Mouse (Mus musculus): ENCODE data around the gene Sept6. TPM values are rescaled to one million over a fixed set of nuclear protein-coding genes. Genes with fewer than 3 reads are reported as not detected.

The Sept6 gene
- polyA plus RNA-seq, 1 experiment: 18.5 TPM

GRCm38 (mm10) chrX:36921346-36921745 lies 70.2 kb downstream of the Sept6 start:
- no peaks in the 10 kb centered on the region for H3K4me1 ChIP-seq (ENCODE audit: control insufficient read depth, insufficient read depth, low read length)
- no peaks in the 10 kb centered on the region for H3K27me3 ChIP-seq (ENCODE audit: control insufficient read depth, insufficient read depth, low read length, poor library complexity, severe bottlenecking)
- no peaks in the 10 kb centered on the region for H3K9me3 ChIP-seq (replicated peaks; ENCODE audit: control insufficient read depth, insufficient read depth, low read length, poor library complexity, severe bottlenecking)
- H3K9ac ChIP-seq (ENCODE audit: low read depth, poor library complexity, severe bottlenecking): no peak overlapping the region
- TF ChIP-seq EP300 (IDR thresholded peaks at IDR 0.05; ENCODE audit: insufficient read depth, low read depth, low read length) (no peak), CTCF (IDR thresholded peaks at IDR 0.05; ENCODE audit: low read depth, low read length) (no peak), POLR2A (IDR thresholded peaks at IDR 0.05; ENCODE audit: insufficient read depth, low read length) (no peak)
- no peak overlapping the region for H3K27ac ChIP-seq (ENCODE audit: insufficient read depth, low read length)
- no peaks in the 10 kb centered on the region for H3K36me3 ChIP-seq (ENCODE audit: control insufficient read depth, insufficient read depth, low read length, poor library complexity, severe bottlenecking)
- no peak overlapping the region for H3K4me3 ChIP-seq (ENCODE audit: low read depth, low read length)

GRCm38 (mm10) chrX:36917749-36918148 lies 73.8 kb downstream of the Sept6 start:
- no peak overlapping the region for H3K4me3 ChIP-seq (ENCODE audit: low read depth, low read length)
- H3K9me3 ChIP-seq (replicated peaks; ENCODE audit: control insufficient read depth, insufficient read depth, low read length, poor library complexity, severe bottlenecking): no peaks in the 10 kb centered on the region
- H3K9ac ChIP-seq (ENCODE audit: low read depth, poor library complexity, severe bottlenecking): no peak overlapping the region
- no peaks in the 10 kb centered on the region for H3K27me3 ChIP-seq (ENCODE audit: control insufficient read depth, insufficient read depth, low read length, poor library complexity, severe bottlenecking)
- no peak for TF ChIP-seq EP300 (IDR thresholded peaks at IDR 0.05; ENCODE audit: insufficient read depth, low read depth, low read length)
- TF ChIP-seq CTCF (IDR thresholded peaks at IDR 0.05; ENCODE audit: low read depth, low read length): no peak
- TF ChIP-seq POLR2A (IDR thresholded peaks at IDR 0.05; ENCODE audit: insufficient read depth, low read length): no peak
- no peaks in the 10 kb centered on the region for H3K4me1 ChIP-seq (ENCODE audit: control insufficient read depth, insufficient read depth, low read length)
- no peak overlapping the region for H3K27ac ChIP-seq (ENCODE audit: insufficient read depth, low read length)
- no peaks in the 10 kb centered on the region for H3K36me3 ChIP-seq (ENCODE audit: control insufficient read depth, insufficient read depth, low read length, poor library complexity, severe bottlenecking)

GRCm38 (mm10) chrX:36911343-36911742 lies 80.3 kb downstream of the Sept6 start:
- H3K4me3 ChIP-seq (ENCODE audit: low read depth, low read length): no peak overlapping the region
- no peaks in the 10 kb centered on the region for H3K27me3 ChIP-seq (ENCODE audit: control insufficient read depth, insufficient read depth, low read length, poor library complexity, severe bottlenecking)
- H3K9ac ChIP-seq (ENCODE audit: low read depth, poor library complexity, severe bottlenecking): no peak overlapping the region
- H3K4me1 ChIP-seq (ENCODE audit: control insufficient read depth, insufficient read depth, low read length): no peaks in the 10 kb centered on the region
- no peak for TF ChIP-seq CTCF (IDR thresholded peaks at IDR 0.05; ENCODE audit: low read depth, low read length)
- no peak for TF ChIP-seq POLR2A (IDR thresholded peaks at IDR 0.05; ENCODE audit: insufficient read depth, low read length)
- no peak for TF ChIP-seq EP300 (IDR thresholded peaks at IDR 0.05; ENCODE audit: insufficient read depth, low read depth, low read length)
- H3K27ac ChIP-seq (ENCODE audit: insufficient read depth, low read length): no peak overlapping the region
- H3K9me3 ChIP-seq (replicated peaks; ENCODE audit: control insufficient read depth, insufficient read depth, low read length, poor library complexity, severe bottlenecking): no peaks in the 10 kb centered on the region
- H3K36me3 ChIP-seq (ENCODE audit: control insufficient read depth, insufficient read depth, low read length, poor library complexity, severe bottlenecking): no peaks in the 10 kb centered on the region

GRCm38 (mm10) chrX:36906539-36906938 lies 85.1 kb downstream of the Sept6 start:
- no peak for TF ChIP-seq POLR2A (IDR thresholded peaks at IDR 0.05; ENCODE audit: insufficient read depth, low read length)
- no peak for TF ChIP-seq EP300 (IDR thresholded peaks at IDR 0.05; ENCODE audit: insufficient read depth, low read depth, low read length)
- peak; percentile 7 for TF ChIP-seq CTCF (IDR thresholded peaks at IDR 0.05; ENCODE audit: low read depth, low read length)

GRCm38 (mm10) chrX:36903115-36903768 lies 88.4 kb downstream of the Sept6 start:
- no peaks in the 10 kb centered on the region for H3K27me3 ChIP-seq (ENCODE audit: control insufficient read depth, insufficient read depth, low read length, poor library complexity, severe bottlenecking)
- H3K9ac ChIP-seq (ENCODE audit: low read depth, poor library complexity, severe bottlenecking): peak overlapping the region; percentile 100
- TF ChIP-seq CTCF (IDR thresholded peaks at IDR 0.05; ENCODE audit: low read depth, low read length): no peak
- TF ChIP-seq EP300 (IDR thresholded peaks at IDR 0.05; ENCODE audit: insufficient read depth, low read depth, low read length): no peak
- peak; percentile 67 for TF ChIP-seq POLR2A (IDR thresholded peaks at IDR 0.05; ENCODE audit: insufficient read depth, low read length)
- no peaks in the 10 kb centered on the region for H3K9me3 ChIP-seq (replicated peaks; ENCODE audit: control insufficient read depth, insufficient read depth, low read length, poor library complexity, severe bottlenecking)
- H3K27ac ChIP-seq (ENCODE audit: insufficient read depth, low read length): peak overlapping the region; percentile 48; the same call in 1 of the 2 replicates
- peak overlapping the region; percentile 96 for H3K4me3 ChIP-seq (ENCODE audit: low read depth, low read length)
- no peaks in the 10 kb centered on the region for H3K36me3 ChIP-seq (ENCODE audit: control insufficient read depth, insufficient read depth, low read length, poor library complexity, severe bottlenecking)
- no peaks in the 10 kb centered on the region for H3K4me1 ChIP-seq (ENCODE audit: control insufficient read depth, insufficient read depth, low read length)

More at GRCm38 (mm10) chrX:36906539-36906938, 85.1 kb downstream of the Sept6 start:
- Histone ChIP-seq H3K9ac (ENCODE audit: low read depth, poor library complexity, severe bottlenecking) (no peak overlapping the region), H3K36me3 (ENCODE audit: control insufficient read depth, insufficient read depth, low read length, poor library complexity, severe bottlenecking) (no peaks in the 10 kb centered on the region), H3K9me3 (replicated peaks; ENCODE audit: control insufficient read depth, insufficient read depth, low read length, poor library complexity, severe bottlenecking) (no peaks in the 10 kb centered on the region), H3K27me3 (ENCODE audit: control insufficient read depth, insufficient read depth, low read length, poor library complexity, severe bottlenecking) (no peaks in the 10 kb centered on the region), H3K4me1 (ENCODE audit: control insufficient read depth, insufficient read depth, low read length) (no peaks in the 10 kb centered on the region), H3K4me3 (ENCODE audit: low read depth, low read length) (no peak overlapping the region), H3K27ac (ENCODE audit: insufficient read depth, low read length) (no peak overlapping the region)

- TF ChIP-seq EP300 (IDR thresholded peaks at IDR 0.05; ENCODE audit: insufficient read depth, low read depth, low read length) (no peak), CTCF (IDR thresholded peaks at IDR 0.05; ENCODE audit: low read depth, low read length) (no peak), POLR2A (IDR thresholded peaks at IDR 0.05; ENCODE audit: insufficient read depth, low read length) (no peak)
- no peaks in the 10 kb centered on the region for H3K9me3 ChIP-seq (replicated peaks; ENCODE audit: control insufficient read depth, insufficient read depth, low read length, poor library complexity, severe bottlenecking)
- peak within 1 kb of the TSS; percentile 96 for H3K4me3 ChIP-seq (ENCODE audit: low read depth, low read length)
- H3K27me3 ChIP-seq (ENCODE audit: control insufficient read depth, insufficient read depth, low read length, poor library complexity, severe bottlenecking): no peaks in the 10 kb centered on the region
- peak within 1 kb of the TSS; percentile 48; the same call in 1 of the 2 replicates for H3K27ac ChIP-seq (ENCODE audit: insufficient read depth, low read length)
- H3K9ac ChIP-seq (ENCODE audit: low read depth, poor library complexity, severe bottlenecking): peak within 1 kb of the TSS; percentile 100
- H3K4me1 ChIP-seq (ENCODE audit: control insufficient read depth, insufficient read depth, low read length): no peaks in the 10 kb centered on the region
- H3K36me3 ChIP-seq (ENCODE audit: control insufficient read depth, insufficient read depth, low read length, poor library complexity, severe bottlenecking): no peaks in the 10 kb centered on the region
These were observed 89.1 kb downstream of the Sept6 start, which contains the start of gene Nkrf for GRCm38 (mm10) chrX:36902321-36903114. Gene Nkrf, minus strand, starts transcription at chrX:36902899.
